Mouse (Mus musculus) ES-E14 (cell line): ENCODE results near the gene Bri3bp.
"Not testable (repeated sequence)": the region's sequence is repeated elsewhere in the genome, so short reads cannot be mapped to it uniquely, and the experiment has no call there.

Experiments used
- CHD2 ChIP-seq: IDR thresholded peaks from 2 replicates; pipeline ENCODE4 v1.6.1; 2014; ENCODE audit warnings: mild to moderate bottlenecking, low read depth, low read length, inconsistent platforms
- ZNF384 ChIP-seq: IDR thresholded peaks from 2 replicates; pipeline ENCODE4 v1.6.1; 2012; ENCODE audit warnings: low read depth, low read length, inconsistent platforms

DNA sequence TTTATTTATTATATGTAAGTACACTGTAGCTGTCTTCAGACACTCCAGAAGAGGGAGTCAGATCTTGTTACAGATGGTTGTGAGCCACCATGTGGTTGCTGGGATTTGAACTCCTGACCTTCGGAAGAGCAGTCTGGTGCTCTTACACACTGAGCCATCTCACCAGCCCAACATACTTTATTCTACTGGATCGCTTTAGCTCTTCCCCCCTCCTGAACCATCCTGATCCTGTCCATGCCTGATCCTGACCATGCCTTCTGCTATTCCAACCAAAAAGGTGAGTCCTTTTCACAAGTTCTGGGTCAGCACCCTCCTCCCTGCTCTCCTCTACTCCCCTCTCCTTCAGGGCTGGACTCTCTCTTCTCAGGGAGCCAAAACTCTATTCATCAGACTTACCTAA, 9.0 kb upstream of the Bri3bp start:
- not testable (repeated sequence) for TF ChIP-seq CHD2, ZNF384
